Mouse (Mus musculus): ENCODE measurements around the gene Fig4. TPM values are rescaled to one million over a fixed set of nuclear protein-coding genes. Genes with fewer than 3 reads are reported as not detected.

Gene Fig4
- polyA plus RNA-seq, 1 experiment from 2014 or later = 31.6 TPM

GRCm38 (mm10) chr10:41280177-41280576, 22.9 kb downstream of the Fig4 start:
- Histone ChIP-seq H3K9ac (ENCODE audit: low read depth, low read length) (no peak overlapping the region), H3K9me3 (replicated peaks; ENCODE audit: control insufficient read depth, low read length, poor library complexity, severe bottlenecking) (no peaks in the 10 kb centered on the region), H3K4me1 (ENCODE audit: control insufficient read depth, insufficient read depth, low read length) (no peaks in the 10 kb centered on the region), H3K4me3 (ENCODE audit: low read depth, low read length) (no peak overlapping the region), H3K4me2 (ENCODE audit: low read length) (no peak overlapping the region), H3K36me3 (ENCODE audit: control insufficient read depth, insufficient read depth, low read length) (peaks cover 5% of the 10 kb centered on the region; the same call in 1 of the 2 replicates), H3K27ac (ENCODE audit: low read length) (no peak overlapping the region), H3K27me3 (ENCODE audit: control insufficient read depth, insufficient read depth, low read depth, low read length) (no peaks in the 10 kb centered on the region)
- 33% methylated on average over 6 of the region's 6 CpGs for WGBS
- no peak for ATAC-seq

DNA sequence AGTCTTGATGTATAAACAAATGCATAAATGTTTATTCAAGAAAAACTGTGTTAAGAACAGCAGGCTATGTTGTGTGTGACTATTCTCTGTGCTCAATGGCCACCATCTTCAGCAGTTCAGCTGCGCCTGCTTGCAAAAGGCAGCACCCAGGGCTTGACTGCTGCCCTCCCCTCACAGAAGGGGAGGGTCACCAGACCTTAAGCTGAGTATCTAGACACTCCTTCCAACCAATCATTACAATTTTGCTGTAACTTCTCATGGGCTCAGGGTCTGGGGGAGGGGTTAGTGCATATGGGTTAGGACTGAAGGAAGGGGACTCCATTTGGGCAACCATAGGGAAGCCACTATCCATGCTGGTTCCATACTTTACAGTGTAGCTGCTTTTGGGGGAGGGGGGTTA, 24.3 kb downstream of the Fig4 start:
- H3K9ac ChIP-seq (ENCODE audit: low read depth, low read length) = no peak overlapping the region
- ATAC-seq = no peak
- no peaks in the 10 kb centered on the region for H3K4me1 ChIP-seq (ENCODE audit: control insufficient read depth, insufficient read depth, low read length)
- H3K27me3 ChIP-seq (ENCODE audit: control insufficient read depth, insufficient read depth, low read depth, low read length) = no peaks in the 10 kb centered on the region
- no peak overlapping the region for H3K4me3 ChIP-seq (ENCODE audit: low read depth, low read length)
- no peaks in the 10 kb centered on the region for H3K9me3 ChIP-seq (replicated peaks; ENCODE audit: control insufficient read depth, low read length, poor library complexity, severe bottlenecking)
- WGBS = 87% methylated on average over 1 of the region's 1 CpGs
- H3K36me3 ChIP-seq (ENCODE audit: control insufficient read depth, insufficient read depth, low read length) = peaks cover 1% of the 10 kb centered on the region; the same call in 1 of the 2 replicates
- H3K27ac ChIP-seq (ENCODE audit: low read length) = no peak overlapping the region
- no peak overlapping the region for H3K4me2 ChIP-seq (ENCODE audit: low read length)

DNA sequence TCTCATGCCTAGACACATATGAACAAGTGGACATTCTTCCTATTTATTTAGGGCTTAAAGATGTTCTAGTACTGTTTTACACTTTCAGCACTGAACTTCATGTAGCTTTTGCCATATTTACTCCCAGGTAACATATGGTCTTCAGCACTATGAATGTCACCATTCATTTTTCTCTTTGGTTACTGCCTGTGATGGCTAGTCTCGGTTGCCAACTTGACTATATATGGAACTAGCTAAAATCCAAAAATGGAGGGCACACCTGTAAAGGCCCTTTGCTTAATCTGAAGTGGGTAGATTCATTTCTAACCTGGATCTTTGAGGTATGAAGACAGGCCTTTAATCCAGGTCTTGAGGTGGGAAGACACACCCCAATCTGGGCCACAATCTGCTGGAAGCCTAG, 28.2 kb downstream of the Fig4 start:
- Histone ChIP-seq H3K4me1 (ENCODE audit: control insufficient read depth, insufficient read depth, low read length) (no peaks in the 10 kb centered on the region), H3K27ac (ENCODE audit: low read length) (no peak overlapping the region), H3K27me3 (ENCODE audit: control insufficient read depth, insufficient read depth, low read depth, low read length) (no peaks in the 10 kb centered on the region), H3K36me3 (ENCODE audit: control insufficient read depth, insufficient read depth, low read length) (no peaks in the 10 kb centered on the region), H3K4me2 (ENCODE audit: low read length) (no peak overlapping the region), H3K9me3 (replicated peaks; ENCODE audit: control insufficient read depth, low read length, poor library complexity, severe bottlenecking) (no peaks in the 10 kb centered on the region), H3K4me3 (ENCODE audit: low read depth, low read length) (no peak overlapping the region), H3K9ac (ENCODE audit: low read depth, low read length) (no peak overlapping the region)
- 88% methylated on average over 1 of the region's 1 CpGs for WGBS
- ATAC-seq = no peak

DNA sequence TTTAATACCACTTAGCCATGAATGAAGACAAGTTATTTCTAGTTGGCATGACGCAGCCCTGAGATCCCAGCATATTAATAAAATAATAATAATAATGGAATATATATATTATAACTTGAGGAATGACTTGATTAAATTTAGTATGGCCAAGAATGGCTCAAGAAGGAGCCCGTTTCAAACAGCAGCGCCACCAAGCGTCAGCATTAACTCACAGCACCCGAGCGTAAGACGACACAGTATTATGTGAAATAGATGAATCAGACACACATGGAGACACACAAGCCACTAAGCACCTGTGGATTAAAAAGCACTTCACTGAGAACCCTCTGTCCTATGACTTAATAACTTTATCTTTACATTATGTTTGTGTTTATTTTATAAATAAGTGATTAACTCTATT, 31.2 kb downstream of the Fig4 start:
- no peaks in the 10 kb centered on the region for H3K9me3 ChIP-seq (replicated peaks; ENCODE audit: control insufficient read depth, low read length, poor library complexity, severe bottlenecking)
- no peak for ATAC-seq
- 46% methylated on average over 7 of the region's 7 CpGs for WGBS

DNA sequence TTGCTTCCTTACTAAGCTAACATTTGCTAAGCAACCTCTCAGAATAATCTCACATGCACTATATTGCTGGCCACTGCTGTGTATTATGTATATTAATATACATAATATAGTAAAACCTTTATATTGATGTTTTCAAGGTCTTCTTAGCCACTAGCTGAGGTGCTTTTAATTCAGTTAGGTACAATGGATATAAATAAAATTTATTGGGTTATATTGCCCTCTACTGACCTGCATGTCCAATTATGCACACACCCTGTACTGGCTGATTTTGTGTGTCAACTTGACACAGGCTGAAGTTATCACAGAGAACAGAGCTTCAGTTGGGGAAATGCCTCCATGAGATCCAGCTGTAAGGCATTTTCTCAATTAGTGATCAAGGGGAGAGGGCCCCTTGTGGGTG, 41.2 kb downstream of the Fig4 start:
- Histone ChIP-seq H3K9ac (ENCODE audit: low read depth, low read length) (no peak overlapping the region), H3K4me3 (ENCODE audit: low read depth, low read length) (no peak overlapping the region), H3K4me1 (ENCODE audit: control insufficient read depth, insufficient read depth, low read length) (no peaks in the 10 kb centered on the region), H3K9me3 (replicated peaks; ENCODE audit: control insufficient read depth, low read length, poor library complexity, severe bottlenecking) (no peaks in the 10 kb centered on the region; the same call in 1 of the 2 replicates), H3K27me3 (ENCODE audit: control insufficient read depth, insufficient read depth, low read depth, low read length) (no peaks in the 10 kb centered on the region), H3K4me2 (ENCODE audit: low read length) (no peak overlapping the region), H3K27ac (ENCODE audit: low read length) (no peak overlapping the region), H3K36me3 (ENCODE audit: control insufficient read depth, insufficient read depth, low read length) (peaks cover 6% of the 10 kb centered on the region; the same call in 1 of the 2 replicates)
- ATAC-seq = peak; percentile 72

More for the DNA sequence above, 31.2 kb downstream of the Fig4 start:
- H3K4me2 ChIP-seq (ENCODE audit: low read length) = no peak overlapping the region
- no peaks in the 10 kb centered on the region for H3K36me3 ChIP-seq (ENCODE audit: control insufficient read depth, insufficient read depth, low read length)
- no peak overlapping the region for H3K27ac ChIP-seq (ENCODE audit: low read length)
- no peaks in the 10 kb centered on the region for H3K27me3 ChIP-seq (ENCODE audit: control insufficient read depth, insufficient read depth, low read depth, low read length)
- no peaks in the 10 kb centered on the region for H3K4me1 ChIP-seq (ENCODE audit: control insufficient read depth, insufficient read depth, low read length)
- no peak overlapping the region for H3K9ac ChIP-seq (ENCODE audit: low read depth, low read length)
- H3K4me3 ChIP-seq (ENCODE audit: low read depth, low read length) = no peak overlapping the region

DNA sequence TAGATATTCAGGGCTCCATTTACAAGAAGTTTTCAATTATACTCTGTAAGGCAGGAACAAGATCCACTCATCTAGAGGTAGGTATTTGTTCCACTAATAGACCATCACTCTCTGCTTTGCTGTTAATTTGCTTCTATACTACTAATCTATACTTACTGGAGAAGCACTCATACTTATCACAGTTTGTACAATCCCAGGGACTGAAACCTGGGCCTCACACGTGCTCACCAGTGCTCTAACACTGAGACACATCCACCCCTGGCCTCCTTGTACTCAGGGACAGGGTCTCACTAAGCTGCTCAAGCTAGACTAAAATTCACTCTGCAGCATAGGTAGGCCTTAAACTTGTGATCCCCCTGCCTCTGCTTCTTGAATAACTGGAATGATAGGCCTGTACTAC, 41.8 kb downstream of the Fig4 start:
- Histone ChIP-seq H3K27me3 (ENCODE audit: control insufficient read depth, insufficient read depth, low read depth, low read length) (no peaks in the 10 kb centered on the region), H3K27ac (ENCODE audit: low read length) (no peak overlapping the region), H3K4me1 (ENCODE audit: control insufficient read depth, insufficient read depth, low read length) (no peaks in the 10 kb centered on the region), H3K9me3 (replicated peaks; ENCODE audit: control insufficient read depth, low read length, poor library complexity, severe bottlenecking) (no peaks in the 10 kb centered on the region; the same call in 1 of the 2 replicates), H3K4me3 (ENCODE audit: low read depth, low read length) (no peak overlapping the region), H3K36me3 (ENCODE audit: control insufficient read depth, insufficient read depth, low read length) (peaks cover 6% of the 10 kb centered on the region; the same call in 1 of the 2 replicates), H3K9ac (ENCODE audit: low read depth, low read length) (no peak overlapping the region), H3K4me2 (ENCODE audit: low read length) (no peak overlapping the region)
- ATAC-seq = no peak
- 32% methylated on average over 1 of the region's 1 CpGs for WGBS

- Histone ChIP-seq H3K4me2 (ENCODE audit: low read length) (no peak overlapping the region), H3K9ac (ENCODE audit: low read depth, low read length) (no peak overlapping the region), H3K9me3 (replicated peaks; ENCODE audit: control insufficient read depth, low read length, poor library complexity, severe bottlenecking) (no peaks in the 10 kb centered on the region; the same call in 1 of the 2 replicates), H3K4me1 (ENCODE audit: control insufficient read depth, insufficient read depth, low read length) (no peaks in the 10 kb centered on the region), H3K27ac (ENCODE audit: low read length) (no peak overlapping the region), H3K36me3 (ENCODE audit: control insufficient read depth, insufficient read depth, low read length) (peaks cover 6% of the 10 kb centered on the region; the same call in 1 of the 2 replicates), H3K4me3 (ENCODE audit: low read depth, low read length) (no peak overlapping the region), H3K27me3 (ENCODE audit: control insufficient read depth, insufficient read depth, low read depth, low read length) (no peaks in the 10 kb centered on the region)
- ATAC-seq = no peak
- 52% methylated on average over 8 of the region's 8 CpGs for WGBS
These were observed 42.6 kb downstream of the Fig4 start for GRCm38 (mm10) chr10:41260243-41261006.

- H3K4me1 ChIP-seq (ENCODE audit: control insufficient read depth, insufficient read depth, low read length) = no peaks in the 10 kb centered on the region
- peaks cover 8% of the 10 kb centered on the region for H3K36me3 ChIP-seq (ENCODE audit: control insufficient read depth, insufficient read depth, low read length)
- no peak for ATAC-seq
- H3K9ac ChIP-seq (ENCODE audit: low read depth, low read length) = no peak overlapping the region
- 70% methylated on average over 5 of the region's 5 CpGs for WGBS
- no peak overlapping the region for H3K4me3 ChIP-seq (ENCODE audit: low read depth, low read length)
- no peaks in the 10 kb centered on the region for H3K27me3 ChIP-seq (ENCODE audit: control insufficient read depth, insufficient read depth, low read depth, low read length)
- no peak overlapping the region for H3K27ac ChIP-seq (ENCODE audit: low read length)
- no peak overlapping the region for H3K4me2 ChIP-seq (ENCODE audit: low read length)
- no peaks in the 10 kb centered on the region for H3K9me3 ChIP-seq (replicated peaks; ENCODE audit: control insufficient read depth, low read length, poor library complexity, severe bottlenecking)
These were observed 52.4 kb downstream of the Fig4 start for GRCm38 (mm10) chr10:41250749-41251065.

DNA sequence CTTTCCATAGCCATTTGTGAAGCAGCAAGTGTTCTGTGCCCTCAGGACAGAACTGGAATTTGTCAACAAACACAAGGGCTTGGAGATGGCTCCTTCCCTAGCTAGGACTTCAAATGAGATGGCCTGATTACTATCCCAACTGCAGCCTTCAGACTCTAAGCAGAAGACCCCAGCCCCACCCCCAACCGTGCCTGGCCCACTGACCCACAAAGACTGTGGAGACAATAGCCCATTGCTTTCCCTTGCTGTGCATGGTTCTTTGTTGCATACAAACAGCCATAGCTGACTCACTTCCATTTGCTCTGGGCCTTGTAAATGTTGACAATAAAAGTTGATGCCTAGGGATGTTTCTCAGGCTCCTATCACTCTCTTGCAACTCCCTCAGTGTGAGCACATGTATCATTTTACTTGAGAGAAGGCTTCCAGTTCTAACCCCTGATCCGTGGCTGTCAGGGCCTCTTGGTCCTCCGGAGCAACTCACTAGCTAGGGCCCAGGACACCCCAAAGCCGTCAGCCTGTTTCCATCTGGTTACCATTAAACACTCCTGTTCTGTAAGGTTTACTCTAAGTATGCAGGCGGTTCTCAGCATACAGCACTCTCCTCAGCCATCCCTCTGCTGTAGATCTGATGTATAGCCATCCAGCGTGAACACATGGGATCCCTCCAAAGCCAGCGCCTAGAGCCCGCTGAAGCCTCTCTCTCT, 52.9 kb downstream of the Fig4 start:
- no peak overlapping the region for H3K27ac ChIP-seq (ENCODE audit: low read length)
- no peaks in the 10 kb centered on the region for H3K4me1 ChIP-seq (ENCODE audit: control insufficient read depth, insufficient read depth, low read length)
- no peaks in the 10 kb centered on the region for H3K9me3 ChIP-seq (replicated peaks; ENCODE audit: control insufficient read depth, low read length, poor library complexity, severe bottlenecking)
- WGBS = 67% methylated on average over 8 of the region's 8 CpGs
- H3K4me2 ChIP-seq (ENCODE audit: low read length) = no peak overlapping the region
- peaks cover 8% of the 10 kb centered on the region for H3K36me3 ChIP-seq (ENCODE audit: control insufficient read depth, insufficient read depth, low read length)
- no peak overlapping the region for H3K9ac ChIP-seq (ENCODE audit: low read depth, low read length)
- no peaks in the 10 kb centered on the region for H3K27me3 ChIP-seq (ENCODE audit: control insufficient read depth, insufficient read depth, low read depth, low read length)
- no peak for ATAC-seq
- no peak overlapping the region for H3K4me3 ChIP-seq (ENCODE audit: low read depth, low read length)

Data from midbrain, embryonic 16.5 days (tissue).